8 mouse cellular contexts compared by ENCODE assay signal in the genomic region with DNA sequence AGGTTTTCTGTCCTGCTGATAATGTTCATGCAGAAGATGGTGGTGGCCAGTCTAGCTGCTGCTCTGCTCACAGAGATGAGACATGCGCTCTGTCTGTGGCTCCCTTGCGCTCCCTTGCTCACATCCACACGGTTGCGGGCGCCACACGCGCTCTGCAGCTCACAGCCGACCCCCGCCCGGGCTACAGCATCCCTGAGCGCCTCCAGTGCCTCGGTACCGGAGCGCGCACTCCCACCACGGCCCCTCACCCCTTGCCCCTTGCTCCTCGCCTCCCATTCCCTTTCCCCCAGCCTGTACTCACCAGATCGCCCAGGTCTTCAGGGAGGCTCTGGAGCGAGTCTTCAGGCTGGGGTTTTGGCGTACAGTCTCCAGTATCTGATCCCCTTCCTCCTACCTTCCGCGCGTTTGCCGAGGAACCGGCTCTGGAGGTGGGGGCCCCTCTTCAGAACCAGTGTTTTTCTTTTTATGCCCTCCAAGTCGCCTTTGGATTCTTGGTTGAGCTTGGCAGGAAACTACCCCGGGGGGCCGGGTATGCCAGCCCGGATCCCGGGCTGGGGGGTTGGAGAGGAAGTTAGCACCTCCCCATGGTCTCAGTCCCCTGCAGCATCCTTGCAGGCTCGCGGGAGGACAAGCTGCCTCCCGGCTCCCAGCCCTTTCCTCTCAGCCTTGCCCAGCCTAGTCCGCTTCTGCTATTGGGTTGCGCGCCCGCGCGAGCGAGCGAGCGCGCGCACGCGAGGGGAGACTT. TPM values are rescaled to one million over a fixed set of nuclear protein-coding genes. Genes with fewer than 3 reads are reported as not detected.
DNase-seq lines count a peak whose midpoint lies in the region; ATAC-seq and TF ChIP-seq lines count a peak whose summit lies in the region.

A gene (minus strand): TSS at position 691 of the 745 bp plus-strand sequence.

- 0 out of 2 replicates have a peak within 1 kb of the TSS, but pooled peaks have one; percentile 4 for H3K4me2 ChIP-seq in liver, embryonic 14.5 days (ENCODE audit: low read depth)

- H3K27me3 ChIP-seq in kidney, adult 2 months (replicated peaks; ENCODE audit: control insufficient read depth, insufficient read depth, low read length), result no peaks in the 10 kb centered on the region; the same call in 1 of the 2 replicates
- H3K27me3 ChIP-seq in liver, embryonic 14.5 days (ENCODE audit: control insufficient read depth, insufficient read depth, low read length), result no peaks in the 10 kb centered on the region; the same call in 1 of the 2 replicates

- no peaks in the 10 kb centered on the region for H3K9me3 ChIP-seq in liver, embryonic 14.5 days (ENCODE audit: control insufficient read depth, low read length)

- no peak within 1 kb of the TSS for H3K27ac ChIP-seq in kidney, adult 2 months (ENCODE audit: insufficient read depth, low read depth, low read length)
- H3K27ac ChIP-seq in liver, embryonic 14.5 days, result no peak within 1 kb of the TSS

- peak within 1 kb of the TSS; percentile 38 for H3K4me3 ChIP-seq in kidney, adult 2 months (ENCODE audit: insufficient read depth, low read depth, low read length)
- H3K4me3 ChIP-seq in liver, embryonic 14.5 days (ENCODE audit: insufficient read depth in 1 of 2, low read depth in 2 of 2, low read length in 2 of 2), result no peak within 1 kb of the TSS

- no peaks in the 10 kb centered on the region for H3K36me3 ChIP-seq in kidney, adult 2 months (ENCODE audit: control insufficient read depth, insufficient read depth, low read length)
- no peaks in the 10 kb centered on the region for H3K36me3 ChIP-seq in liver, embryonic 14.5 days (replicated peaks; ENCODE audit: control insufficient read depth, insufficient read depth, low read depth)

- TF ChIP-seq POLR2A in kidney, adult 2 months (IDR thresholded peaks at IDR 0.05; ENCODE audit: low read depth, low read length), result no peak

- TF ChIP-seq EP300 in liver, embryonic 14.5 days (IDR thresholded peaks at IDR 0.05; ENCODE audit: low read depth), result no peak

- no peak for ATAC-seq in liver, embryonic 14.5 days (ENCODE audit: insufficient read depth)

- WGBS in kidney, adult 2 months, result 1% methylated on average over 46 of the region's 46 CpGs
- WGBS in liver, embryonic 14.5 days (ENCODE audit: insufficient replicate concordance), result under 1% methylated on average over 46 of the region's 46 CpGs

- no peak within 1 kb of the TSS for H3K9ac ChIP-seq in liver, embryonic 14.5 days (replicated peaks)

- TF ChIP-seq CTCF in kidney, adult 2 months (conservative IDR thresholded peaks at IDR 0.05; ENCODE audit: insufficient read depth, insufficient read length, low read depth, low read length), result no peak
- no peak for TF ChIP-seq CTCF in liver, embryonic 14.5 days (IDR thresholded peaks at IDR 0.05; ENCODE audit: low read depth)

- peak; percentile 5 for DNase-seq in kidney, adult 2 months
- no peak for DNase-seq in kidney, adult 18-20 months
- peak; percentile 90 to 92 for DNase-seq in cerebellum, postnatal 14 days
- peak; percentile 61 to 69 for DNase-seq in frontal cortex, postnatal 25 days (ENCODE audit: low spot score in 2 of 2)
- DNase-seq in layer of hippocampus, adult 11-12 months (ENCODE audit: low spot score), result peak; percentile 66
- no peak for DNase-seq in liver, embryonic 14.5 days (ENCODE audit: low read depth in 3 of 3, low spot score in 3 of 3)
- DNase-seq in right cerebral cortex, postnatal 4 days, result peak; percentile 80
- DNase-seq in spleen, adult 18-20 months, result no peak

- H3K4me1 ChIP-seq in kidney, adult 2 months (ENCODE audit: control insufficient read depth, insufficient read depth, low read length), result no peaks in the 10 kb centered on the region
- no peaks in the 10 kb centered on the region for H3K4me1 ChIP-seq in liver, embryonic 14.5 days (replicated peaks; ENCODE audit: control insufficient read depth in 2 of 2, insufficient read depth in 2 of 2, low read length in 1 of 2)

RNA-seq across cellular contexts. Expression of the gene that starts here (rescaled TPM):
- 0.99 and 1.0 TPM in 2 replicates for polyA plus RNA-seq in kidney, adult 2 months (2012; rRNA removed)
- polyA plus RNA-seq in liver, embryonic 14.5 days (2012; rRNA removed), result 0.05 and 0.06 TPM in 2 replicates
- polyA plus RNA-seq in liver, embryonic 14.5 days (2014; fragmentation: Nextera tagmentation; extraction: Ambion mirVana), result 0.05 and 0.20 TPM in 2 replicates

Comparison
In these comparisons a context has a peak if more than half of its experiments do, and no peak if none do; other contexts are left out.
1. DNase-seq: peak in kidney, adult 2 months (single experiment), cerebellum, postnatal 14 days (2 of 2), frontal cortex, postnatal 25 days (2 of 2), layer of hippocampus, adult 11-12 months (single experiment) and right cerebral cortex, postnatal 4 days (single experiment); none in kidney, adult 18-20 months (single experiment), liver, embryonic 14.5 days (0 of 3) and spleen, adult 18-20 months (0 of 2).